Mouse (Mus musculus) heart, postnatal 0 days (tissue): ENCODE results near the gene Ddx49. TPM values are rescaled to one million over a fixed set of nuclear protein-coding genes. Genes with fewer than 3 reads are reported as not detected.
A peak's percentile ranks its signal among the peaks of the same experiment; 100 is the strongest.

Experiments used
- ATAC-seq: fragments of 200-750 bp; cut with Nextera tagmentation; 2 replicates; pipeline ENCODE4 v1.8.0; 2017; ENCODE audit warnings: low read depth, moderate number of reproducible peaks, moderate library complexity; ENCODE audit not compliant: insufficient read depth
- DNase-seq: peaks from one replicate; pipeline ENCODE4 v3.0.0-alpha.2; 2016; ENCODE audit warnings: low spot score
- H3K27ac ChIP-seq: fragments of 300-500 bp; sonication (generic); 2 replicates; pipeline ENCODE4 v1.5.1; 2014; ENCODE audit warnings: low read depth, mild to moderate bottlenecking
- H3K27me3 ChIP-seq: fragments of 300-500 bp; sonication (generic); 2 replicates; pipeline ENCODE4 v1.6.1; 2014; ENCODE audit warnings: low read length, mixed read lengths; ENCODE audit not compliant: control insufficient read depth, insufficient read depth
- H3K36me3 ChIP-seq: fragments of 300-500 bp; sonication (generic); replicated peaks from 2 replicates; pipeline ENCODE4 v1.6.1; 2014; ENCODE audit warnings: low read length, mixed read lengths; ENCODE audit not compliant: control insufficient read depth, insufficient read depth
- H3K4me1 ChIP-seq: fragments of 300-500 bp; sonication (generic); 2 replicates; pipeline ENCODE4 v1.6.1; 2014; ENCODE audit warnings: antibody characterized with exemption; ENCODE audit not compliant: control insufficient read depth, insufficient read depth
- H3K4me2 ChIP-seq: fragments of 300-500 bp; sonication (generic); 2 replicates; pipeline ENCODE4 v1.6.1; 2014; ENCODE audit warnings: low read depth, mild to moderate bottlenecking, low read length, moderate library complexity
- H3K4me3 ChIP-seq: fragments of 300-500 bp; sonication (generic); 2 replicates; pipeline ENCODE4 v1.5.1; 2014; ENCODE audit warnings: low read depth, low read length
- H3K9ac ChIP-seq: fragments of 300-500 bp; sonication (generic); replicated peaks from 2 replicates; pipeline ENCODE4 v1.6.1; 2014; ENCODE audit warnings: low read depth, low read length, mixed read lengths
- H3K9me3 ChIP-seq: fragments of 300-500 bp; sonication (generic); replicated peaks from 2 replicates; pipeline ENCODE4 v1.6.1; 2016; ENCODE audit warnings: low read length; ENCODE audit not compliant: control insufficient read depth
- CTCF ChIP-seq: IDR thresholded peaks from 2 replicates; pipeline ENCODE4 v1.5.1; 2016; ENCODE audit warnings: antibody characterized with exemption, control low read depth, low read depth
- EP300 ChIP-seq: IDR thresholded peaks from 2 replicates; pipeline ENCODE4 v1.6.1; 2016; ENCODE audit warnings: antibody characterized with exemption, low read depth
- whole genome bisulfite sequencing: fragments of 180-500 bp; shearing (Covaris S2); extraction: QIAGEN DNeasy Blood & Tissue Kit; methylation state at CpG from one replicate; pipeline ENCODE4 v1.1.7; 2014; 5-methylcytosine and 5-hydroxymethylcytosine counted together
- polyA plus RNA-seq: library from polyadenylated mRNA; unstranded; fragments of >200 nt; fragmentation: Nextera tagmentation; extraction: Ambion mirVana; gene quantifications from 2 replicates; pipeline ENCODE4 v1.2.1, GENCODE M21; 2015
- total RNA-seq: library from RNA; depleted of rRNA; stranded (reverse); fragments of >200 nt; gene quantifications from 2 replicates; pipeline ENCODE4 v1.2.3, GENCODE M21; 2014; ENCODE audit warnings: low replicate concordance; rRNA removed

Gene Ddx49
- total and polyA plus RNA-seq, 2 experiments from 2014 or later = 26.7 to 33.1 TPM

GRCm38 (mm10) chr8:70257456-70257855, 44.8 kb downstream of the Ddx49 start:
- no peak for TF ChIP-seq EP300
- TF ChIP-seq CTCF = no peak
- Histone ChIP-seq H3K27ac (no peak overlapping the region; the same call in 1 of the 2 replicates), H3K27me3 (no peaks in the 10 kb centered on the region), H3K4me3 (no peak overlapping the region), H3K9ac (no peak overlapping the region), H3K9me3 (no peaks in the 10 kb centered on the region), H3K4me2 (no peak overlapping the region), H3K4me1 (peaks cover 13% of the 10 kb centered on the region), H3K36me3 (peaks cover 91% of the 10 kb centered on the region)
- DNase-seq (no peak), ATAC-seq (no peak)
- 78% methylated on average over 3 of the region's 3 CpGs for WGBS

DNA sequence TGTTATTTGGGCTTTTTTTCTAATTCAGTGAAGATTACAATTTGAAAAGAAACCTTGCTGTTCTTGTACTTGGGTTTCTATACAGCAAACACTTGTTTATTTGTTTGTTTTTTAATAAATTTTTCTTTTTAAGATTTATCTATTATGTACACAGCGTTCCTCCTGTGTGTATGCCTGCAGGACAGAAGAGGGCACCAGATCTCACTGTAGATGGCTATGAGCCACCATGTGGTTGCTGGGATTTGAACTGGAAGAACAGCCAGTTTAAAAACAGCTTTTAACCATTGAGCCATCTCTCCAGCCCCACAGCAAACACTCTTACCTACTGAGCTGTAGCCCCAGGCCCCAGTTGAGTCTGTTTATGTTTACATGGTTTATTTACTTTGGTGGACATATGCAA, 47.7 kb downstream of the Ddx49 start:
- WGBS = 57% methylated on average over 1 of the region's 1 CpGs
- TF ChIP-seq EP300 (no peak), CTCF (peak; percentile 37)
- no peak for DNase-seq

GRCm38 (mm10) chr8:70247841-70248240, 54.4 kb downstream of the Ddx49 start:
- H3K4me1 ChIP-seq = no peaks in the 10 kb centered on the region
- H3K27me3 ChIP-seq = no peaks in the 10 kb centered on the region
- 87% methylated on average over 3 of the region's 3 CpGs for WGBS
- H3K4me3 ChIP-seq = no peak overlapping the region
- no peak overlapping the region for H3K4me2 ChIP-seq
- DNase-seq (no peak), ATAC-seq (no peak)
- H3K9ac ChIP-seq = no peak overlapping the region
- H3K27ac ChIP-seq = no peak overlapping the region
- TF ChIP-seq CTCF (no peak), EP300 (no peak)
- H3K9me3 ChIP-seq = no peaks in the 10 kb centered on the region
- H3K36me3 ChIP-seq = peaks cover 92% of the 10 kb centered on the region

More for the DNA sequence above, 47.7 kb downstream of the Ddx49 start:
- H3K4me3 ChIP-seq = no peak overlapping the region
- H3K27ac ChIP-seq = no peak overlapping the region
- no peaks in the 10 kb centered on the region for H3K27me3 ChIP-seq
- H3K4me2 ChIP-seq = no peak overlapping the region
- peaks cover 91% of the 10 kb centered on the region for H3K36me3 ChIP-seq
- H3K9me3 ChIP-seq = no peaks in the 10 kb centered on the region
- peaks cover 13% of the 10 kb centered on the region for H3K4me1 ChIP-seq
- no peak overlapping the region for H3K9ac ChIP-seq
- ATAC-seq = no peak

- DNase-seq = no peak
- ATAC-seq = no peak
- no peak overlapping the region for H3K4me3 ChIP-seq
- no peaks in the 10 kb centered on the region for H3K27me3 ChIP-seq
- no peak overlapping the region for H3K27ac ChIP-seq
- no peak overlapping the region for H3K4me2 ChIP-seq
- H3K36me3 ChIP-seq = peaks cover 92% of the 10 kb centered on the region
- no peaks in the 10 kb centered on the region for H3K4me1 ChIP-seq
- H3K9ac ChIP-seq = no peak overlapping the region
- 82% methylated on average over 6 of the region's 6 CpGs for WGBS
- TF ChIP-seq EP300 (no peak), CTCF (no peak)
- H3K9me3 ChIP-seq = no peaks in the 10 kb centered on the region
Measured at GRCm38 (mm10) chr8:70246622-70247021, 55.7 kb downstream of the Ddx49 start.

Other genes starting within 250 kb of the Ddx49 start
- 2.1 TPM in 1 of 2 replicates, not detected in the other for gene Tm6sf2, start 229.6 kb downstream of the Ddx49 start, total RNA-seq
- 1.0 and 1.3 TPM in 2 replicates for gene Tm6sf2, start 229.6 kb downstream of the Ddx49 start, polyA plus RNA-seq
- gene Hapln4, start 219.0 kb downstream of the Ddx49 start, total RNA-seq = not detected in 2 replicates
- not detected in 2 replicates for gene Hapln4, start 219.0 kb downstream of the Ddx49 start, polyA plus RNA-seq
- 0.35 TPM in 1 of 2 replicates, not detected in the other for gene Ncan, start 181.6 kb downstream of the Ddx49 start, total RNA-seq
- gene Ncan, start 181.6 kb downstream of the Ddx49 start, polyA plus RNA-seq = 0.10 and 0.12 TPM in 2 replicates
- 2.9 and 10.3 TPM in 2 replicates for gene Nr2c2ap, start 171.2 kb downstream of the Ddx49 start, total RNA-seq
- gene Nr2c2ap, start 171.2 kb downstream of the Ddx49 start, polyA plus RNA-seq = 29.2 and 32.5 TPM in 2 replicates
- gene Rfxank, start 163.3 kb downstream of the Ddx49 start, total RNA-seq = 29.4 and 48.4 TPM in 2 replicates
- gene Rfxank, start 163.3 kb downstream of the Ddx49 start, polyA plus RNA-seq = 22.5 and 23.9 TPM in 2 replicates
- gene Borcs8, start 163.0 kb downstream of the Ddx49 start, total RNA-seq = 34.3 and 68.4 TPM in 2 replicates
- gene Borcs8, start 163.0 kb downstream of the Ddx49 start, polyA plus RNA-seq = 32.1 and 34.5 TPM in 2 replicates
- not detected in 2 replicates for gene Mef2b, start 162.8 kb downstream of the Ddx49 start, total RNA-seq
- 0.20 TPM in 1 of 2 replicates, not detected in the other for gene Mef2b, start 162.8 kb downstream of the Ddx49 start, polyA plus RNA-seq
- 155 and 174 TPM in 2 replicates for gene Tmem161a, start 130.1 kb downstream of the Ddx49 start, total RNA-seq
- gene Tmem161a, start 130.1 kb downstream of the Ddx49 start, polyA plus RNA-seq = 120 and 132 TPM in 2 replicates
- 20.6 and 29.1 TPM in 2 replicates for gene Slc25a42, start 90.2 kb downstream of the Ddx49 start, total RNA-seq
- 16.5 and 19.1 TPM in 2 replicates for gene Slc25a42, start 90.2 kb downstream of the Ddx49 start, polyA plus RNA-seq
- 32.0 and 48.7 TPM in 2 replicates for gene Sugp2, start 68.3 kb downstream of the Ddx49 start, total RNA-seq
- 14.5 and 15.5 TPM in 2 replicates for gene Sugp2, start 68.3 kb downstream of the Ddx49 start, polyA plus RNA-seq
- gene Armc6, start 68.0 kb downstream of the Ddx49 start, total RNA-seq = 20.1 and 26.5 TPM in 2 replicates
- gene Armc6, start 68.0 kb downstream of the Ddx49 start, polyA plus RNA-seq = 11.9 and 13.1 TPM in 2 replicates
- gene Homer3, start 19.7 kb downstream of the Ddx49 start, total RNA-seq = 29.1 and 38.9 TPM in 2 replicates
- gene Homer3, start 19.7 kb downstream of the Ddx49 start, polyA plus RNA-seq = 19.5 TPM in 2 replicates
- 154 and 193 TPM in 2 replicates for gene Cope, start within 50 bp of the Ddx49 start, total RNA-seq
- gene Cope, start within 50 bp of the Ddx49 start, polyA plus RNA-seq = 294 and 295 TPM in 2 replicates
- 0.80 TPM in 1 of 2 replicates, not detected in the other for gene Cers1, start 13.3 kb upstream of the Ddx49 start, total RNA-seq
- gene Cers1, start 13.3 kb upstream of the Ddx49 start, polyA plus RNA-seq = 0.27 and 0.59 TPM in 2 replicates
- gene Gdf1, start 27.3 kb upstream of the Ddx49 start, total RNA-seq = not detected in 2 replicates
- gene Gdf1, start 27.3 kb upstream of the Ddx49 start, polyA plus RNA-seq = 0.18 and 0.20 TPM in 2 replicates
- gene Upf1, start 50.8 kb upstream of the Ddx49 start, total RNA-seq = 16.5 and 26.3 TPM in 2 replicates
- 7.0 and 7.5 TPM in 2 replicates for gene Upf1, start 50.8 kb upstream of the Ddx49 start, polyA plus RNA-seq
- 3.2 and 9.8 TPM in 2 replicates for gene Comp, start 71.1 kb upstream of the Ddx49 start, total RNA-seq
- 4.2 and 4.4 TPM in 2 replicates for gene Comp, start 71.1 kb upstream of the Ddx49 start, polyA plus RNA-seq
- gene Crtc1, start 137.1 kb upstream of the Ddx49 start, total RNA-seq = 6.0 and 6.5 TPM in 2 replicates
- 6.0 and 6.9 TPM in 2 replicates for gene Crtc1, start 137.1 kb upstream of the Ddx49 start, polyA plus RNA-seq
- 15.8 and 22.6 TPM in 2 replicates for gene Klhl26, start 174.5 kb upstream of the Ddx49 start, total RNA-seq
- gene Klhl26, start 174.5 kb upstream of the Ddx49 start, polyA plus RNA-seq = 7.1 and 8.7 TPM in 2 replicates
- not detected in 2 replicates for gene Tmem59l, start 184.9 kb upstream of the Ddx49 start, total RNA-seq
- gene Tmem59l, start 184.9 kb upstream of the Ddx49 start, polyA plus RNA-seq = not detected in 2 replicates
- not detected in 2 replicates for gene Crlf1, start 190.7 kb upstream of the Ddx49 start, total RNA-seq
- 0.16 and 0.66 TPM in 2 replicates for gene Crlf1, start 190.7 kb upstream of the Ddx49 start, polyA plus RNA-seq
- 121 and 145 TPM in 2 replicates for gene Rex1bd, start 204.3 kb upstream of the Ddx49 start, total RNA-seq
- gene Rex1bd, start 204.3 kb upstream of the Ddx49 start, polyA plus RNA-seq = 139 and 146 TPM in 2 replicates
- gene Uba52, start 208.3 kb upstream of the Ddx49 start, total RNA-seq = 887 and 1,064 TPM in 2 replicates
- gene Uba52, start 208.3 kb upstream of the Ddx49 start, polyA plus RNA-seq = 1,011 and 1,075 TPM in 2 replicates
- gene Fkbp8, start 225.2 kb upstream of the Ddx49 start, total RNA-seq = 422 and 440 TPM in 2 replicates
- gene Fkbp8, start 225.2 kb upstream of the Ddx49 start, polyA plus RNA-seq = 195 and 200 TPM in 2 replicates
- gene Kxd1, start 225.5 kb upstream of the Ddx49 start, total RNA-seq = 110 and 120 TPM in 2 replicates
- gene Kxd1, start 225.5 kb upstream of the Ddx49 start, polyA plus RNA-seq = 93.5 and 96.7 TPM in 2 replicates
- 7.3 and 13.9 TPM in 2 replicates for gene Ell, start 237.0 kb upstream of the Ddx49 start, total RNA-seq
- gene Ell, start 237.0 kb upstream of the Ddx49 start, polyA plus RNA-seq = 7.9 and 9.1 TPM in 2 replicates